Mouse (Mus musculus) right cerebral cortex, postnatal 14 days (tissue): ENCODE data around the gene Tsc22d1.
A peak's percentile ranks its signal among the peaks of the same experiment; 100 is the strongest.

ENCODE experiments used
- DNase-seq: peaks from one replicate; pipeline ENCODE4 v3.0.0; 2022

Gene Tsc22d1

DNA sequence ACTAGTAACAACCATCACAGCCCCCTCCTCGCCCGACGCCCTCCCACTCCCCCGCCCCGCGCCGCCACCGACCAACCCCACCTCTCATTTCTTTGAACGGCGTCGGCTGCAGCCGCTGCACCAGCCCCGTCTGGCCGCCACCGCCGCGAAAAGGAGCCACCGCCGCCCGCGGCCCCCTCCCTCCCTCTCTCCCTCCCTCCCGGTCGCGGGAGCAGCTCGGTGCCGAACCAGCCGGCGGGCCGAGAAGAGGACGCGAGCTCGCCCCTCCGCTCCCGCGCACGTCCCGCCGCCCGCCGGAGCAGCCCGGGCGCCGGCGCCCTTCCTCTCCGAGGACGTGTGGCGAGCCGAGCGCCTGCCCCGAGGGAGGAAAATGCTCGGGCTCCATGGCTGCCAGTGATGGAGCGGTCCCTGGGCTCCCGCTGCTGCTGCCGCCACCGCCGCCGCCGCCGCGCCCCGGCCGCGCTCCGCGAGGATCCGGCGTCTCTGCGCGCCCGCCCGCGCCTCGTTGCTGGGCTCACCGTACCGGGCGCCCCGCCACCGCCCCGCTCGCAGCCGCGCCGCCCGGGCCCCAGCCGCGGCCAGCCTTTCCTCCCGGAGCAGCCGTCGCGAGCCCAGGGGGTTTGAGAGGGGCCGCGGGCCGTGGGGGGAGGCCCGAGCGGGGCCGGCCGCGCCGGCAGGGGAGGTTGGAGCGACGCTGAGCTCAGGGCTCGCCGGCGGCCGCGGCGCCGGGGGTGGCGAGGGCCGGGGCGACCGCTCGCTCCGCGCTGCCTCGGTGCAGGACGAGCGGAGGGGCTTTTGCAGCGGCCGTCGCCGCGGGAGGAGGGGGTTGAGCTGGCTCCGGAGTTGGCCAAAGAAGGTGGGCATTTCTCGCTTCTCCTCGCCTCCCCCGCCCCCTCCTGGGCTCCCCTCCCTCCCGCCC is at the start of gene Tsc22d1:
Gene Tsc22d1 (plus strand): TSS at position 100 of the 919 bp plus-strand sequence.
- DNase-seq: no peak

DNA sequence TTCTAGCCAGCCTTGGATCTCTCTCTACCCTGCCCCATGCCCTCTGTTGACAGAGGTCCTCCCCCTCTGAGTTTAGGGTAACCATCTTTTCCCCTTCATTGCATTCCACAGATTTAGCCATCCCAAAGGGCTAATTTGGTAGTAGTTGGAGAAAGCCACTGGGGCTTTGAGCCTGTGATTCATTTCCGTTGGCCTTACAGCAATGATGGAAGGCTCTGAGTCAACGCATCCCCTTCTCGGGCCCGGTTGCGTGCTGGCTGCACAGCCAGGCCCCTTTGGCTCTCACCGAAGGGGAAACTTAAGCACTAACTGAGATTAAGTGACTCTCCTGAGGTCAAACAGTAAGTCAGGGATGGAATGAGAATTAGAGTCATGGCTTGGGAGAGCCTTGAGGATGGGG is 41.1 kb upstream of the Tsc22d1 start:
- no peak for DNase-seq

DNA sequence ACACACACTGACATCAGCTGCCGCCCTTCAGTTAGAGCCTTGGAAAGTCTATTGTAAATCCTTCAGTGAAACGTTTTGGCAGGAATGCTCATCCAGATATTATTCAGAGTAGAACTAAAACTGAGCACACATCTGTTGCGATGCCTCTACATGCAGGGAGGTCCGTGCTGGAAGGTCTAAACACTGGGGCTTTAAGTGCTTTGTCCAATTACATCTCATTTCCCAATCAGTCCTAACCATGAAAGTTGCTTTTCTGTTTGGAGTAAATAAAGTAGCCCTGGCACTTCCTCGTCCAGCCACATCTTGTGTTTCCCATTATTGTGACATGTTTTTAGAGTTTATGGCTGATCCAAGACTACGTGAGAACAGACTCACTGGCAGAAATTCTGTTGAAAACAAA is 40.2 kb upstream of the Tsc22d1 start:
- no peak for DNase-seq

DNA sequence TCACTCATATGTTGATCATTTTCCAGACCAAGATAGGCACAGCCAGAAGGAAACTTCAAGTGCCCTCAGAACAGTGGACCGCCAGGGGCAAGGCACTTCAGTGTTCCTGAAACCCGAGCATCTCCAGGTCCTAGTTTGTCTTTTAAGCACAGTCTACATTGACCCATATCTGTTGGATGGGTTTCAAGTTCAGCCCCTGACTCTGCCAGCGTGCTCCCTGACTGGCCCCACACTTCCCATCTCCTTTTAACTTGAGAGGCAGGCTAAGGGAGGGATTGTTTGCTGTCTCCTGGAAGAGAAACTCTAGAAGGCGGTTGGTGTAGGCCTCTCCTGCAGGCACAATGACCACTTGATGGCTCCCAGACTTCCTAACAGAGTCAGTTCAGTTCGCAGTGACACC is 38.2 kb upstream of the Tsc22d1 start:
- DNase-seq: no peak

DNA sequence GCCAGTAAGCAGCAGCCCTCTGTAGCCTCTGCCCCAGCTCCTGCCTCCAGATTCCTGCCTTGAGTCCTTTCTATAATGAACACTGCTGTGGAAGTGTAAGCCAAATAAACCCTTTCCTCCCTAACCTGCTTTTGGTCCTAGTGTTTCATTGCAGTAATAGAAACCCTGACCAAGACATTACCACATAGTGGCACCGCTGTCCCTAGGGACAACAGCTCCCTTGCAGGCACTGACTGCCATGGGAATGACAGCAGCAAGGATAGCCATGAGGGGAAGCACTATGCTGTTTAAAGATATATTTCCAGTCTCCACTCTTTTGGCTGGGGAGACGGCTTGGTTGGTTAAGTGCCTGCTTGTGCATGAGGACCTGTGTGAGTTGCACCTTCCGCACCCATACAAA is 35.4 kb upstream of the Tsc22d1 start:
- DNase-seq: no peak

DNA sequence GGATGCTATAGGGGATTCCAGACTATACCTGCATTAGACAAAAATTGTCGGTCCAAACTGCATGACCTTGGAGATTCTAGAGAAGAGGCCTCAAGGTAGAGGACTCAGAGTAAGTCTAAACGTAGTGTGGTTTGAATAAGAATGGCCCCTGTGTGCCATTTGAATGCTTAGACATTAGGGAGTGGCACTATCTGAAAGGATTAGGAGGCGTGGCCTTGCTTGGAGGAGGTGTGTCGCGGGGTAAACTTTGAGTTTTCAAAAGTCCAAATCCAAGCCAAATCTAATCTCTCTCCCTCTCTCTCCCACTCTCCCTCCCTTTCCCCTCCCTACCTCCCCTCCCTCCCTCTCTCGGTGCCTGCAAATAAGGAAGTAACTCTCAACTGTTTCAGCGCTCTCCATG is 26.7 kb upstream of the Tsc22d1 start:
- no peak for DNase-seq

DNA sequence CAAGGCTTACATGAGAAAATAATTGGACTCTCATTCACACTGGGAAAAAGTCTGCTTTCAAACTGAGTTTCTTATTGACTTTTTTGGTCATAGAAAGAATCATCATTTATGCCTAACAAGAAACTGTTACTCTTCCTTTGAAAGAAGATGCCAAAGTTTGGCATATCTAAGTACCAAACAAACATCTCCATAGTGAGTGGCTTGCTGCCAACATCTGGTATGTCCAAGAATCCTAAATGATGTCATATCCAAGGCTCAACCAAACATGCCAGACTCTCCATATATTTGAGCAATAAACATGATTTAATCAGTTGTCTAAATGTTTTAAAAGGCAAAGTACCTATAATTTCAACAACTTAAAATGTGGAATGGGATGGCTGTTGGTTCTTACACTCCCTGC is 16.5 kb upstream of the Tsc22d1 start:
- DNase-seq: no peak

DNA sequence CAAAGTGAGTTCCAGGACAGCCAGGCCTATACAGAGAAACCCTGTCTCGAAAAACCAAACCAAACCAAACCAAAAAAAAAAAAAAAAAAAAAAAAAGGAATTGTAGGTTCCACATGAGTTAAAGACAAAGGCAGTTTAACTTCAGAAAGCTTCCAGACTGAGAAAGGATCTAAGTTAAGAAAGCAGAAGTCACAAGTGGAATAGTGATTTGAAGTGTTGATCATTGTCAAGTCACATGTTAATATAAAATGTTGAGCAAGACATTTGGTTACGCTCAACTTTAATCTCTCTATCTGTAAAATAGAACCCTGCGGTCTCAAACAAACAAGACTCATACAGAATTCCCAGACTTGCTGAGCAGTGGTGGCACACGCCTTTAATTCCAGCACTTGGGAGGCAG is 12.2 kb upstream of the Tsc22d1 start:
- DNase-seq: no peak

DNA sequence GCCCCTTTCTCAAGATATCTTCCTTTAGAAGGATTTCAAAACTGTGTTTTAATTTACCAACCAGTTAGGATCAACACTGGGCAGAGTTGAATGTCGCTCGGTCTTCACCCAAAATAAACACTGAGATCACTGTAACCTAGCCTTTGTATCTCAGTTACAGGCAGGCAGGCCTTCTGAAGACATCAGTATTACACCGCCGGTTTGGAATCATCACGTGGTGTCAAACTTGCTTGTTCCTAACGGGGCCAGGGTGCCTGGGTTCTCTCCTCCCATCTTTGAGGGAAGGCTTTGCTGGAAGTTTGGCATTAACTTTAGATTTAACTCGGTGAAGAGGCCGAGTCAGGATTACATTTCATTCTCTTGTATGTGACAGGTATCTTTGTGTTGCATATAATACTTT is 5.7 kb upstream of the Tsc22d1 start:
- no peak for DNase-seq

DNA sequence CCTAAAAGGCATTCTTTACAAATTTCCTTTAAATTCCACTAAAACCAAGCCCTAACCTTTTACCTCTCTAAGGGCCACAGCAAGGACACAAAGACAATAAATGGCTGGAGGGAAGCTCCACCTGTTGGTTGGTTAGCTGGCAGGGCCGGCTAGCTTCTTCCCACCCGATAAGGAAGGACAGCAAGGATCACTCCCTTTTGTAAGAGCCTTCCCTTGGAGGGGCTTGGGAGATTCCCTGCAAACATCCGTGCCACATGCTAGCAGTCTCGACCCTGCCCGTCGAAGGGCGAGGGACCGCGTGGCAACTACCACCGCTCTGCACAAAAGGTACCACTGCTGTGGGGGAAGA is 1.0 kb upstream of the Tsc22d1 start:
- DNase-seq: no peak

DNA sequence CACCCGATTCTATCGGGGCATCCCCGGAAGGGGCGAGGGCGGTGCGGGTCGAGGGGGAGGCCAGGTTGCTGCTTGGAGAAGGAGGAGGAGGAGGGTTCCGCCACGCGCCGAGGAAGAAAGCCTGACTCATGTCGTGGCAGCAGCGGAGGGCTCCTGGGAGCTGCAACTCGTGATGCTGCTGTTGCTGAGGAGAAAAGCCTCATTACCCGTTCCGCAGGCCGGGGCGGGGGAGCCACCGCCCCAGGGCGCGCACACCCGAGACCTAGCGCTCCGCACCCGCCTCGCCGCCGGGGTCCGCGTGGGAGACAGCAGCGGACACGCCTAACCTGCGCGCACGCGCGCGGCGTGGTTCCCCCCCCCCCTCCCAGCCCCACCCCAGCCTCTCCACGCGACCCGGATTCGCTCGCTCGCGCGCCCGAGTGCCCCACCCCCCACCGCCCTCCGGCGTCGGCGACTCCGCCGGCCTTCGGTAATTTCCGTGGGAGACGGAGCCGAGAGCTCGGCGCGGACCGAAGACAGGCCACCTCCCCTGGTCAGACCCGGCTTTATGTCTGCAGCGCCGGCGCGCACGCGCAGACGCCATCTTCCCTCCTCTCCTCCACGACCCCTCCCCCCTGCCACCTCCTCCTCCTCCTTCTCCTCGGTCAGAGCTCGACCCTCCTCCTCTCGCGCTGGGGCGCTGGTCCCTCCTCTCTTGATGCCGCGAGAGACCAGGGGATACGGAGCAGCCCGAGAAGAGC is 469 bp upstream of the Tsc22d1 start:
- DNase-seq: peak; percentile 99

DNA sequence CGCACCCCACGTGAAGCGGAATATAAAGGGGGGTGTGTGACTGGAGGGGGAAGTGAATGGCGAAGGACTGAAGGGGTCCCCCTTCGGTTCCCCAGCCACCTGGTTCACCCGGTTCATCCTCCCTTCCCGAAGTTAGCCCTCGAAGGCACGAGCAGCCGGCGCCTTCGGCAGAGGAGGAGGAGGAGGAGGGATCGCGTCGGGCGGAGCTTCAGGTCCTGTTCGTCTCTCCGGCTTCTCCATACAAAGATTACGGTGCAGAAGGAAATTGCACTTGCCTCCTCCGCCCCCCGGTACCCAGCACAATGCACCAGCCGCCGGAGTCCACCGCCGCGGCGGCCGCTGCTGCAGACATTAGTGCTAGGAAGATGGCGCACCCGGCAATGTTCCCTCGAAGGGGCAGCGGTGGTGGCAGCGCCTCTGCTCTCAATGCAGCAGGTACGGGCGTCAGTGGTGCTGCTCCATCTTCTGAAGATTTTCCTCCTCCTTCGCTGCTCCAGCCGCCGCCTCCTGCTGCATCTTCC is 1.1 kb downstream of the Tsc22d1 start:
- DNase-seq: peak; percentile 50

DNA sequence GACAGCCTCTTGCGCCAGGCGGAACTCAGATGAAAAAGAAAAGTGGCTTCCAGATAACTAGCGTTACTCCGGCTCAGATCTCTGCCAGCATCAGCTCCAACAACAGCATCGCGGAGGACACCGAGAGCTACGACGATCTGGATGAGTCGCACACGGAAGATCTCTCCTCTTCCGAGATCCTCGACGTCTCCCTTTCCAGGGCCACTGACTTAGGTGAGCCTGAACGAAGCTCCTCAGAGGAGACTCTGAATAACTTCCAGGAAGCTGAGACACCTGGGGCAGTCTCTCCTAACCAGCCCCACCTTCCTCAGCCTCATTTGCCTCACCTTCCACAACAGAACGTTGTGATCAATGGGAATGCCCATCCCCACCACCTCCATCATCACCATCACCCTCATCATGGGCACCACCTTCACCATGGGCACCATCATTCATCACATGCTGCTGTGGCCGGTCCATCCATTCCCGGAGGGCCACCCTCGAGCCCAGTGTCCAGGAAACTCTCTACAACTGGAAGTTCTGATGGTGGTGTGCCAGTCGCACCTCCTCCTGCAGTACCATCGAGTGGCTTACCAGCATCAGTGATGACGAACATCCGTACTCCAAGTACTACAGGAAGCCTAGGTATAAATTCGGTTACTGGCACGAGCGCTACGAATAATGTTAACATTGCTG is 1.7 kb downstream of the Tsc22d1 start:
- no peak for DNase-seq

DNA sequence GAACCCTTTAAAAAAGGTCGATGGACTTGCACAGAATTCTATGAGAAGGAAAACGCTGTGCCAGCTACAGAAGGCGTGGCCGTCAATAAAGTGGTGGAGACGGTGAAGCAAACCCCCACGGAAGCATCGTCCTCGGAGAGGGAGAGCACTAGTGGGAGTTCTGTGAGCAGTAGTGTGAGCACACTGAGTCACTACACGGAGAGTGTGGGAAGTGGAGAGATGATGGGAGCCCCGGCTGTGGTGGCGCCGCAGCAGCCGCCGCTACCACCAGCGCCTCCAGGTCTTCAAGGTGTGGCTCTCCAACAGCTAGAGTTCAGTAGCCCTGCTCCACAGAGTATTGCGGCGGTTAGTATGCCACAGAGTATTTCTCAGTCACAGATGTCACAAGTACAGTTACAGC is 2.6 kb downstream of the Tsc22d1 start:
- DNase-seq: peak; percentile 28

DNA sequence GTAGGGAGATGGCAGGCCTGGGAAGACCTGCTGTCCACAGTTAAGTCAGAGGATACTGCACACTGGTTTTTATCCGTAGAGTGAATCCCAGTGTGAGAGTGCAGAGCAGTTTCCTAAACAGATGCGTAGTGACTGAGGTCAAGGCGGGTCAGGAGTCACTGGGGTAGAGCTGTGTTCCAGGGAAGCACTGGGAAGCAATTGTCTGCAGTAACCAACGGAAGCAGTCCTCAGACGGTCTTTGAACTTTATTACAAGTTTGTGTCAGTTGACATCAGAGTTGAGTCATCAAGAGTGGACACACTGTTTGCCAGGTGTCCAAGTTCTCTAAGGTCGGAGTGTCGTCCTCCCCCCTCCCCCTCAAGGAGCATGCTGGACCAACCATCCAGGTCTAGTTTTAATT is 6.0 kb downstream of the Tsc22d1 start:
- DNase-seq: no peak

DNA sequence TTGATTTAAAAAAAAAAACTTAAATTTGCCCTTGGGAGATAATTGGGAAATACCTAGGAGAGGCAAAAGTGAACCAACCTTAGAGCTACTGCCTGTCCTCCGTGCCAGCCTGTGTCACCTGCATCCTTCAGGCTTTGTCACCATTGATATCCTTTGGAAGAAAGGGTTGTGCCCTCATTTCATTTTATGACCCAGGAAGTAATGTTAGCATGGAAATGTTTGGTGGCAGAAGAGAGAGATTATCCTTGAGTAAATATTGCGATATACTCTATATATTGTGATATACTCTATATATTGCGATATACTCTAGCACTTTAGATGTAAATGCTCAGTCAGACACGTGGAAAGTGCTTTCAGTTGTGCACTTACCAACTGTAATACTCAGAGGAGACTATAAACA is 6.4 kb downstream of the Tsc22d1 start:
- no peak for DNase-seq

DNA sequence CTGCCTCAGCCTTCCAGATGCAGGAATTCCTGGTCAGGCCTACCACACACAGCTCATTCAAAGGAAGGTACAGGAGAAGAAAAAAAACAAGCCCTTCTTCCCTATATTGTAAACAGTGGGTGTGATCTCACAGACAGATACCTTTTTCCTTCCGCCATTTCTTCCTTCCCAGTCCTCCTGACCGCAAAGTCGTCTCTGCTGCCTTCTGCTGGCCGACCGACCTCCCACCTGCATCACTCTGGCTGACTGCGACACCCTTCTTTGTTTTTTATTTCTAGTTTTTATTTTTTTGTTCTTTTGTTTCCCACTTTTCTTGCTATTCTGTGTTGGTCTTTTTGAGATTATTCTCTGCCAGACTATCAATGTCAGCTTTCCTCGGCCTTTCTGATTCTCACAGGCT is 10.7 kb downstream of the Tsc22d1 start:
- DNase-seq: no peak

DNA sequence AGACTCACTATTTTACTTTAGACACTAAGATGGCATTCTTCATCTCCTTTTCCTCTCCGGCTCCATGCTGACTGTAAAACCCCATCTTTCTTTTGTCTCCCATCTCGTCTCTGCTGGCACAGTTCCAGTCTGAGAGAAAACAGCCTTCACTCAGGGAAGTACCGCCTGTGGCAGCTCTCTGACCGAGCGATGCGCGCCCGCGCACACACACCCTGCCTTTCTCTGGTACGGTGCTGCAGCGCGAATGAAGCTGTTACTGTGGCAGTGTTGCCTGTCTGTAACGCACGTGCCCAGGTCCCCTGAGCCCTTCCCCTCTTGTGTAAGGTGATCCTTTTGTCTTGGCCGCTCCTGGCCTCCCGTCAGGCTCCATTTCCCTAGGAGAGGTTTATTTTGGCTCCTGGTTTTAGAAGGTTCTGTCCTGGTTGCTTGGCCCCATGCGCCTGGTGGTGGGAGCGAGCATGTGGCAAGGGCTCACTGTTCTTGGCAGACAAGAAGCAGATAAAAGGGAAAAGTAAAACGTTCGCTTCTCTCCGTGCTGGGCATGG is 11.3 kb downstream of the Tsc22d1 start:
- DNase-seq: no peak

DNA sequence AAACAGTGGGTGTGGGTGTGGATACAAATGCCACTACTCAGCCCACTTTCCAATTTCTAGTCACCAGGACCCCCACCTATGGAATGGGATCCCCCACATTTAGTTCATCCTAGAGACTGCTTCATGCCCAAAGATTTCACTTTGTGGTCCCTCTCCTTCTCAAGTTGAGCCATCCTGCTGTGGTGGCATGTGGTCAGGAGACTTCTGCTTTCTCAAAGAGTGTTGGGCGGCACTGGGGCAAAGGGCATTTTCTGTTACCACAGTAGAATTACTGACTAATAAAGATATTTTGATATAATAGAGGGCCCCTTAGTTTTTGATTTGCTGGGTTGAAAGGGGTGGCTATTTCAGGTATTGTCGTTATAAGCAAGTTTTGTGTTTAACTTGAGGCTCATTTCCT is 14.1 kb downstream of the Tsc22d1 start:
- DNase-seq: no peak

DNA sequence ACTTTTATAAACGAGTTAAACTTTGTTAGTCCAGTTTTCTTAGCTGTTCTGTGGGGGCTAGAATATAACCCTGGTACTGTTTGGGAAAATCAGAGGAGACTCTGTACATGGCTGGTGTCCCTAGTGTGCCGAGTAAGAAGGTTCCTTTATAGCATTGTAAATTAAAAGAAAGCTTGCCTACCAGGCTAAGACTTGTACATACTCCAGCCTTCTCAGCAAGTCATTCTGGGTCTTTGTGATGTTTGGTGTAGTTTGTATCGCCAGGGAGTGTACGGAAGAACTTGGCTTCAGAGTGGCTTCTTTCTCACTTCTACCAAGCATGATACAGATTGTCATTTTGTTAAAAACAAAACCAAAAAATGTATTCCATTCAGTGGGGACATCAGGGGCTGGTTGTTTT is 17.2 kb downstream of the Tsc22d1 start:
- DNase-seq: no peak

DNA sequence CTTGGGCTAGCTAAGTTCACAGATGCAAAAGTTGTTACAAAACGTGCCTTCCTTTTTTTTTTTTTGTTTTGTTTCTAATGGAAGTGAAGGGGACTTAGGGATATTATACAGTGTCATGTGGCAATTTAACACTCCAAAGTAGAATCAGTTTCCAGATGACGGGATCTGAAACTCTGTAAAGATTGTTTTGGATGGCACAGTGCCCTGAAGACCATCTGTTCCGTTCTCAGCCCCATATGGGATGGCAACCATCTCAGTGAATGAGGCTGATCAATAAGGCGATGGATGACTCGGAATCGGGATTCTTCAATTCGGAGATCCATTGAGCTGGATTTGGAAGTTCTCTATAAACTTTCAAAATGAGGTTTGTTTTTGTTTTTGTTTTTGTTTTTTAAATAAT is 17.6 kb downstream of the Tsc22d1 start:
- peak; percentile 45 for DNase-seq

DNA sequence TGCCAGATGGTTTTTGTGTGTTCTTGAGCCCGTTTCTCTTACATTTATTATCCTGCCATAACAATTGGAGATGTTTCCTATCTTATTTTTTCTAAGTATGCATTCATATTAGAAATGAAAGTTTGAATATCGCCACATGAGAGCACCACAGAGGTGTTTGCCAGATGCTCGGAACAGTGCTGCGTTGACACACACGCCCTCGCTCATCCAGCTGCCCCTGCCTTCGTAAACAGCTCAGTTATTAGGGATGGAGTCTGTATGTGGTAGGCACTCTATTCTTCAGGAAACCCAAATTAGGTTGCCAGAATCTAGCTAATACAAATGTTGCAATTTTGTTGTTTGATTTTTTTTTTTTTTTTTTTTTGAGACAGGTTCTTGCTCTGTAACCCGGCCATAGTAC is 18.1 kb downstream of the Tsc22d1 start:
- DNase-seq: no peak

DNA sequence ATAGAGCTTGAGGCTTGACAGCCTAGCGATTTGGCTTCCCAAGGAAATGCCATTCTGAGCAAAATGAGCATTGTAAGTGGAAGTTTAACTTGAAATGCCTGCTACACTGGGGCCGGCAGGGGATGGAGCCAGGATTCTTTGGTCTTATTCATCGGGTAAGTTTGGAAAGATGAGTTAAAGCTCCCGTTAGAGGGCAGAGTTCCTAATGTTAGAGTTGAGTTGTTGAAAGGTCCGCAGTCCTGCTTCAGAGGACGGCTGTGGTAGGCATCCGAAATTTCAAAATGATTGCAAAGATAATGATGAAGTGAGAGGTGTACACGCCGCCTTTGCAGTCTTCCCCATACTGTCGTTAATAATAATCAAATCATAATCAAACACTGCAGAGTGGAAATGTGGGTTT is 27.4 kb downstream of the Tsc22d1 start:
- no peak for DNase-seq
